Mouse (Mus musculus) brown adipose tissue, adult 24 weeks (tissue): ENCODE results near the gene Elmod3. TPM values are rescaled to one million over a fixed set of nuclear protein-coding genes. Genes with fewer than 3 reads are reported as not detected.

Experiments used
- H3K27ac ChIP-seq: fragments of 200-500 bp; replicated peaks from 2 replicates; pipeline ENCODE4 v1.5.1; 2012; ENCODE audit warnings: low read depth, mild to moderate bottlenecking, low read length
- H3K4me1 ChIP-seq: fragments of 200-500 bp; 2 replicates; pipeline ENCODE4 v1.6.1; 2012; ENCODE audit warnings: low read length, mixed read lengths; ENCODE audit not compliant: control insufficient read depth, insufficient read depth, insufficient read length
- H3K4me3 ChIP-seq: fragments of 200-500 bp; 2 replicates; pipeline ENCODE4 v1.5.1; 2012; ENCODE audit warnings: low read depth, mild to moderate bottlenecking, low read length, moderate library complexity; ENCODE audit not compliant: insufficient read depth
- polyA plus RNA-seq: library from polyadenylated mRNA; stranded (reverse); fragments of >200 nt; gene quantifications from 2 replicates; pipeline ENCODE4 v1.2.4, GENCODE M21; 2012; ENCODE audit not compliant: missing spikeins, insufficient read depth, insufficient read length

The Elmod3 gene
- polyA plus RNA-seq, 1 experiment: 31.5 TPM

DNA sequence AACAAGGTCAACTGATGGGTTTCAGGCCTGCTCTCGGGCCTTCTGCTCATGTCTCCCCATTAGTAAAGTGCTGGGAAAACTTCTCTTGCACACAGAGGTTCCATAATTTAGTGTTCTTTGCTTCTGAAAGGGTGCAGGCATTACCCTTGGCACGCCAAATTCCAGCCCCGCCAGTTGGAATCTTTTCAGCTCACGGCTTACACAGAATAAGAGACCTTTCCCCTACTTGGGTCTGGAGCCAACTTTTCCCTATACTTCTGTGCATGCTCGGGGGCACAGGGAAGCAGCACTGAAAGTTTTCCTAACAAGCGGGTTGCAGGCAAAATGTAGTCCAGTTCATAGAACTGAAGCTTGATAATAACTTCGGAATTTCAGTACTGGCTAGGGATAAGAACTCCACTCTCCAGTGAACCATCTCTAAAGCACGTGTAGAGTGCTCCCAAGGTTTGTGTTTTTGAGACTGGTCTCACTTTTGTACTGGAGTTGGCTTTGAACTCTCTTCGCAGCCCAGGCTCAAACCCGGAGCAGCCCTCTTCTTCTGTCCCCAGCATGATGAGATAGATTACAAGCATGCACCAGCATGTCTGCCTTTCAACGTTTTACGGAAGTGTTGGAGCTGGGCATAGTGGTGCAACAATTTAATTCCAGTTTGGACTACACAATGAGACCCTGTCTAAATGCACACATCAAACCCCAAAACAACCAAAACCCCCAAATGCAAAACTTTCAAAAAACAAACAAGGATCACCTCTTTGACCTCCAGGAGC, 761 bp upstream of the Elmod3 start:
- H3K4me3 ChIP-seq: peak overlapping the region; percentile 67
- H3K27ac ChIP-seq: peak overlapping the region; percentile 80
- no peaks in the 10 kb centered on the region for H3K4me1 ChIP-seq

DNA sequence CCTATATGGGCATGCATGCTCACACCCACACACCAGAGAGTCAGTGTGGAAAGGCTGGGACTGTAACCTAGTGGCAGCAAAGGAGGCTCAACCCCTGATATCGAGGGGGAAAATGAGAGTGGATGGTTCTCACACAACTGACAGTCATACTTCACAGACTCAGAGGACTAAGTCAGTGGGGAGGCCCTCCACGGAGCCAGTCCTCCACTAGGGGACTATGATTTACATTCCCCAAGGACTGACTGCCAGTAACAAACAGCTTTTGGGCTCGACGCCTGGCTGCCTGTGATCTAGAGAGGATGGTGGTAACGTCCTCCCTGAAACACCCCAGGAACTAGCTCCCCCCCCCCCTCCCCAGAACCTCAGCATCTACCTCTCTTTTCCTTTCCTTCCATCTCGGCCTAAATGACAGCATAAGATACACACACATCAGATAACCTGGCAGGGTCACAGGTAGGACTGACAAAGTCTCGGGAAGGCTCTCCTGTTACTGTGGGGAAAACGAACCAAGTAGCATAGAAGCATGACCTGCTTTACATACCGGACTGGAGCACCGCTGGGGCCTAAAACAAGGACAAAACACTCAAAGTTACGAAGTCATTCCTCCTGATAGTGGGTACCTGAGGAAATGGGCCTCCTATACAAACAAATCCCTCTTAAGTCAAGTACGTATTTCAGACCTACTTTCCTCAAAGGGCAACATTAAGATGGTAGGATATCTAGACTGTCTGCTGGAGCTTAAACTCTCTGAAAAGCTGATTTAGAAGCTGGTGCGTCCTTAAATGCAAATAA, 934 bp downstream of the Elmod3 start:
- H3K4me3 ChIP-seq: peak overlapping the region; percentile 87
- peaks cover 2% of the 10 kb centered on the region; the same call in 1 of the 2 replicates for H3K4me1 ChIP-seq
- H3K27ac ChIP-seq: peak overlapping the region; percentile 76

GRCm38 (mm10) chr6:72593914-72594313, 4.3 kb downstream of the Elmod3 start:
- Histone ChIP-seq H3K27ac (peak overlapping the region; percentile 67), H3K4me1 (peaks cover 2% of the 10 kb centered on the region; the same call in 1 of the 2 replicates), H3K4me3 (no peak overlapping the region)

- Histone ChIP-seq H3K4me1 (peaks cover 2% of the 10 kb centered on the region; the same call in 1 of the 2 replicates), H3K4me3 (no peak overlapping the region), H3K27ac (peak overlapping the region; percentile 67)
Measured at GRCm38 (mm10) chr6:72593011-72593803, 5.0 kb downstream of the Elmod3 start.

- Histone ChIP-seq H3K27ac (no peak overlapping the region), H3K4me1 (peaks cover 2% of the 10 kb centered on the region; the same call in 1 of the 2 replicates), H3K4me3 (no peak overlapping the region)
Measured at GRCm38 (mm10) chr6:72590111-72590510, 8.1 kb downstream of the Elmod3 start.

- Histone ChIP-seq H3K4me3 (no peak overlapping the region), H3K4me1 (peaks cover 10% of the 10 kb centered on the region; the same call in 1 of the 2 replicates), H3K27ac (no peak overlapping the region)
Measured at GRCm38 (mm10) chr6:72588307-72588706, 9.9 kb downstream of the Elmod3 start.

DNA sequence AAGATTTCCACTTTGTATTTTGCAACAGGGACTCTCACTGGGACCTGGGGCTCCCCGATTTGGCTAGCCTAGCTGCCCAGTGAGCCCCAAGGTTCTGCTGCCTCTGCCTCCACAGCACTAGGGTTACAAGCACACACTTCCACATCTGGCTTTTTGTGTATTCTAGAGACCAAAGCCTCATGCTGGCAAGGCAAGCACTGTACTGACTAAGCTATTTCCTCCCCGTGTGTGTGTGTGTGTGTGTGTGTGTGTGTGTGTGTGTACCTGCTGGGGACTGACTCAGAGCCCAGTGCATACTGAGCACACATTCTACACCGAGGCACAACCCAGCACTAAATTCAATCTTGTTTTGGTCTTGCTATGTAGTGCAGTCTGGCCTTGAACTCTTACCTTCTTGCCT, 11.5 kb downstream of the Elmod3 start:
- Histone ChIP-seq H3K27ac (peak overlapping the region; percentile 9), H3K4me1 (peaks cover 16% of the 10 kb centered on the region)

DNA sequence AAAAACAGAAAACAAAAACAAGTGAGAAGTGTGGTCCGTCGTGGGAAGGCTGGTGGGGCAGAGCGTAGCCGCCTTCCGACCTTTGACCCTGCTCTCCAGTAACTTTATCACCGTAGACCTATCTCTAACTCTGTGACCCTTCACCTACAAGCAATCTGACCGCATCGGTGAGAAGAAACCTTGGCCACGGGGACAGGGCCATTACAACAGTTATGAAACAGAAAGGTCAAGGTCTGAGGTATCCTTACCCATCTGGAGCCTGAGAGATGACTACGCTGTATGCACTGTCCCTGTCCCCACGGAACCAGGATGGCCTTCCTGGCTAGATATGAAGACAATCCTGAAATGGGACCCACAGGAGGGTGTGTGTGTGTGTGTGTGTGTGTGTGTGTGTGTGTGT, 14.1 kb downstream of the Elmod3 start:
- Histone ChIP-seq H3K4me1 (peaks cover 19% of the 10 kb centered on the region), H3K27ac (peak overlapping the region; percentile 96), H3K4me3 (no peak overlapping the region)

More for the DNA sequence above, 11.5 kb downstream of the Elmod3 start:
- H3K4me3 ChIP-seq: no peak overlapping the region

DNA sequence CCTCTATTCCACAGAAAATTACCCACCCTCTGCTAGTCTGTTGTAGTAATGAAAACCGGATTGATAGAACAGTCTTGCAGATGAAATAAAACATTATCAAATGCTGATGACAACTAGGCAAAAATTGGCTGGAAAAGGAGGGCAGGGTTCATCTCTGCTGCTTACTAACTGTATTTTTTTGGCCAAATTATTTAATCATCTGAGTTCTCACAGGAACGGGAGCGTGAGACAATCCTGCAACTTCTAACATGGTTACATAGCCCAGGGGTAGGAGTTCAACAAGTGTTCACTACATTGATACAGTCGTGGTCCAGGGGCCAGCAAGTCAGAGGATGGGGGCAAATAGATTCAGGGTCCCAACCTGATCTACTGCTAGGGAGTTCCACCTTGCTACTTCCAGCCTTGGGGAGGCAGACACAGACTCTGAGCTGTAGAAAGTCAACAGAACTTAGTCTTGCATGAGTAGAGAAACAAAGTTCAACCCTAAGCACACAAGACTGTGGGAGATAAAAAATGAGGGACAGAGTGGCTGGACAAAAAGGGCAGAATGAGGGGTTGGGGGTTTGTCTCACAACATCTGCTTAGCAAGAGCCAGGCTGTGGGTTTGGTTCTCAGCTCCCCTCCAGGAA, 14.9 kb downstream of the Elmod3 start:
- H3K4me1 ChIP-seq: peaks cover 19% of the 10 kb centered on the region
- peak overlapping the region; percentile 96 for H3K27ac ChIP-seq
- no peak overlapping the region for H3K4me3 ChIP-seq

DNA sequence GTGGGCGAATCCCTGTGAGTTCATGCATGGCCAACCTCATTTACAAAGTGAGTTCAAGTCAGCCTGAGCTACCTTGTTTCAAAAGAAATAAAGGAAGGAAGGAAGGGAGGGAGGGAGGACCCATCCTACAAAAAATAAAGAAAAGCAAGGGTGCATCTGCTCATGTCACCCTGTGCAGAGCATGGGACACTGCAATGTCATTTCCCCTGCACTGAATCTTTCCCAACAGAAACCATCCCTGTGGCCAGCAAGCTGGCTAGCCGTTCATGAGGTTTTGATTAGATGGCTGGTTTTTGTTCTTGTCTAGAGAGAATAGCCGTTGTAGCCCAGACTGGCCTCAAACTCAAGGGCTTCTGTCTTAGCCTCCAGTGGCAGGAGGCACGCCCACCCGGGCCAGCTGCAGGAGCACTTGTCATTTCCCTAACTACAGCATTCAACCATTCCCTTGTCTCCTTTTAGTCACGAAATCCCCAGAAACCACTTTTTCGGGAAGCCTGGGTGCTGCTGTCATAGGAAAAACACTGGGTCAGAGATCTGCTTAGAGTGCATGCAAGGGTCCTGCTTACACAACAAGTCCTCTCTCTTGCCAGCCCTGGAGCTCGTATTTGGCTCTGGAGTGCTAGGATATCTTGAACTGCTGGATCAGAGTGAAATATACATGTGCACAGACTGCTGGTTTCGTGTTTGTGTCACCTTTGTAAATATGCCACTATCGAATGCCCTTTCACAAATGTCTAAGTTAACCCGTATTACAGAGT, 16.4 kb downstream of the Elmod3 start:
- peak overlapping the region; percentile 95 for H3K27ac ChIP-seq
- H3K4me3 ChIP-seq: no peak overlapping the region
- H3K4me1 ChIP-seq: peaks cover 19% of the 10 kb centered on the region

- Histone ChIP-seq H3K27ac (no peak overlapping the region; the same call in 1 of the 2 replicates), H3K4me1 (no peaks in the 10 kb centered on the region), H3K4me3 (no peak overlapping the region)
Measured at GRCm38 (mm10) chr6:72576041-72576440, 22.2 kb downstream of the Elmod3 start.

GRCm38 (mm10) chr6:72571826-72572225, 26.4 kb downstream of the Elmod3 start:
- Histone ChIP-seq H3K27ac (0 out of 2 replicates have a peak overlapping the region, but pooled peaks have one; percentile 23), H3K4me3 (no peak overlapping the region), H3K4me1 (no peaks in the 10 kb centered on the region)

DNA sequence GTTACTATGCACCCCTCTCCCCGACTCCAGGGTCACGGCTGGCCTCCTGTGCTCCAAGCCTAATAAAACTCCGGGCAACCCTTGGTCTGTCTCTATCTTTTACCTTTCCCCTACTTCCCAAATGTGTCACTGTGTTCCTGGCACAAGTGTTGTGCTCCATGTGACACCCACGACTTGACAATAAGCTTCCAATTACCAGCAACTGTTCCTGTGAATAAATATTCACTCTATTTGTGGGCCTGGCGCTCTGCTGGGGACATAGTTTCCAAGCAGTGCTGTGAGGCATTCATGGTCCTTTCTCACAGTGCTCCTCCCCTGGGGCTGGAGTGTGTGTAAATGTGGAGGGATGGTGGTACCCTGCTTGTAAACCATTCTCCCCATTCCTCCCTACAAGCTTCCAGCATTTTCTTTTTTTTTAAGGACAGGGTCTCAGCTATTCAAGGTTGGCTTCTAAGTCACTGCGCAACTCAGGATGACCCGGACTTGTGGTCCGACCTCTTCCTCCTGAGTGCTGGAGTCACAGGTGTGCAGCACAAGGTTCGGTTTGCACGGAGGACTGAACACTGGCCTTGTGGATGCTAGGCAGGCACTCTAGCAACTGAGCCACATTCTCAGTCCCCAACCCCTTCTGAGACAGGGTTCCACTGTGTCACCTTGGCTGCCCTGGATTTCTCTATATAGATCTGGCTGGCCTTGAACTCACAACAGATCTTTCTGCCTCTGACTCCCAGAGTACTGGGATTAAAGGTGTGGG, 27.4 kb downstream of the Elmod3 start:
- Histone ChIP-seq H3K27ac (peak overlapping the region; percentile 44), H3K4me3 (no peak overlapping the region), H3K4me1 (no peaks in the 10 kb centered on the region)
